Mouse (Mus musculus) kidney, postnatal 10 days (tissue): ENCODE data around the gene Naxd.
"Not testable (repeated sequence)": the region's sequence is repeated elsewhere in the genome, so short reads cannot be mapped to it uniquely, and the experiment has no call there.

Source experiments
- DNase-seq: peaks from one replicate; pipeline ENCODE4 v3.0.0; 2021; ENCODE audit warnings: mixed read lengths

Gene Naxd

GRCm38 (mm10) chr8:11517366-11518055, 20.2 kb downstream of the Naxd start:
- no peak for DNase-seq

- no peak for DNase-seq
Measured at GRCm38 (mm10) chr8:11518056-11518396, 20.7 kb downstream of the Naxd start.

GRCm38 (mm10) chr8:11518676-11519075, 21.4 kb downstream of the Naxd start:
- no peak for DNase-seq

- no peak for DNase-seq
Measured at GRCm38 (mm10) chr8:11523331-11523730, 26.0 kb downstream of the Naxd start.

GRCm38 (mm10) chr8:11530155-11530770, 33.0 kb downstream of the Naxd start:
- no peak for DNase-seq

GRCm38 (mm10) chr8:11530849-11531248, 33.5 kb downstream of the Naxd start:
- no peak for DNase-seq

- DNase-seq, result no peak
Measured at GRCm38 (mm10) chr8:11534494-11534893, 37.2 kb downstream of the Naxd start.

GRCm38 (mm10) chr8:11539049-11539448, 41.7 kb downstream of the Naxd start:
- no peak for DNase-seq

GRCm38 (mm10) chr8:11540182-11540581, 42.9 kb downstream of the Naxd start:
- DNase-seq, result no peak

GRCm38 (mm10) chr8:11542031-11542430, 44.7 kb downstream of the Naxd start:
- DNase-seq, result no peak

- DNase-seq, result no peak
Measured at GRCm38 (mm10) chr8:11542866-11543265, 45.6 kb downstream of the Naxd start.

- DNase-seq, result peak; percentile 75
Measured at GRCm38 (mm10) chr8:11544386-11544785, 47.1 kb downstream of the Naxd start.

- DNase-seq, result no peak
Measured at GRCm38 (mm10) chr8:11547063-11547462, 49.8 kb downstream of the Naxd start.

GRCm38 (mm10) chr8:11549706-11550105, 52.4 kb downstream of the Naxd start:
- peak; percentile 64 for DNase-seq

GRCm38 (mm10) chr8:11550281-11550948, 53.1 kb downstream of the Naxd start, which contains the start of gene Cars2:
Gene Cars2, minus strand, starts transcription at chr8:11550783.
- DNase-seq, result peak; percentile 96

- not testable (repeated sequence) for DNase-seq
Measured at GRCm38 (mm10) chr8:11551497-11551896, 54.2 kb downstream of the Naxd start.

GRCm38 (mm10) chr8:11552390-11552789, 55.1 kb downstream of the Naxd start:
- DNase-seq, result no peak

- DNase-seq, result peak; percentile 98
Measured at GRCm38 (mm10) chr8:11554799-11555719, 57.8 kb downstream of the Naxd start, which contains the start of gene Ing1. Gene Ing1, plus strand, starts transcription at chr8:11555571.

- DNase-seq, result peak; percentile 100
Measured at GRCm38 (mm10) chr8:11555720-11556591, 58.6 kb downstream of the Naxd start.

GRCm38 (mm10) chr8:11556691-11557423, 59.6 kb downstream of the Naxd start:
- DNase-seq, result peak; percentile 77

- no peak for DNase-seq
Measured at GRCm38 (mm10) chr8:11557424-11557767, 60.1 kb downstream of the Naxd start.
